Mouse (Mus musculus): ENCODE measurements at regions not wholly inside any gene's neighbourhood (a gene's known extent, or its start where the extent isn't known, plus 50 kb on each side); places are given as distances from the start of the nearest gene placed in this dataset.

- no peak for DNase-seq (ENCODE audit: low spot score in 2 of 2)
Measured at GRCm38 (mm10) chr7:55400774-55401173, 367.2 kb upstream of the Siglech start.

GRCm38 (mm10) chr7:55401300-55401711 lies 366.7 kb upstream of the Siglech start:
- peak; percentile 24 to 48 for DNase-seq (ENCODE audit: low spot score in 2 of 2)

GRCm38 (mm10) chr7:55447297-55447885 lies 320.6 kb upstream of the Siglech start:
- no peak for DNase-seq (ENCODE audit: low spot score in 2 of 2)

Data from layer of hippocampus, adult 18-20 months (tissue).